Mouse (Mus musculus) embryonic facial prominence, embryonic 14.5 days (tissue): Measurements from ENCODE around the gene Lin7b. TPM values are rescaled to one million over a fixed set of nuclear protein-coding genes. Genes with fewer than 3 reads are reported as not detected.

Source experiments
- ATAC-seq: fragments of 200-750 bp; cut with Nextera tagmentation; 2 replicates; pipeline ENCODE4 v1.8.0; 2017; ENCODE audit warnings: low read depth, moderate number of reproducible peaks, moderate TSS enrichment
- DNase-seq: peaks from one replicate; pipeline ENCODE4 v3.0.0-alpha.2; 2015; ENCODE audit warnings: low spot score
- H3K27ac ChIP-seq: fragments of 300-500 bp; sonication (generic); replicated peaks from 2 replicates; pipeline ENCODE4 v1.5.1; 2014; ENCODE audit warnings: low read depth, mild to moderate bottlenecking, low read length, moderate library complexity
- H3K27me3 ChIP-seq: fragments of 300-500 bp; sonication (generic); replicated peaks from 2 replicates; pipeline ENCODE4 v1.6.1; 2014; ENCODE audit warnings: low read length; ENCODE audit not compliant: control insufficient read depth, insufficient read depth
- H3K36me3 ChIP-seq: fragments of 300-500 bp; sonication (generic); 2 replicates; pipeline ENCODE4 v1.6.1; 2014; ENCODE audit warnings: low read length, mixed read lengths; ENCODE audit not compliant: control insufficient read depth, insufficient read depth
- H3K4me1 ChIP-seq: fragments of 300-500 bp; sonication (generic); 2 replicates; pipeline ENCODE4 v1.6.1; 2014; ENCODE audit warnings: antibody characterized with exemption, low read length; ENCODE audit not compliant: control insufficient read depth, insufficient read depth
- H3K4me2 ChIP-seq: fragments of 300-500 bp; sonication (generic); 2 replicates; pipeline ENCODE4 v1.6.1; 2014; ENCODE audit warnings: low read depth, mild to moderate bottlenecking, low read length, moderate library complexity, mixed read lengths
- H3K4me3 ChIP-seq: fragments of 300-500 bp; sonication (generic); 2 replicates; pipeline ENCODE4 v1.5.1; 2014; ENCODE audit warnings: low read depth, mild to moderate bottlenecking, low read length
- H3K9ac ChIP-seq: fragments of 300-500 bp; sonication (generic); 2 replicates; pipeline ENCODE4 v1.6.1; 2014; ENCODE audit warnings: low read depth, mild to moderate bottlenecking, low read length, moderate library complexity, mixed read lengths
- H3K9me3 ChIP-seq: fragments of 300-500 bp; sonication (generic); 2 replicates; pipeline ENCODE4 v1.6.1; 2016; ENCODE audit warnings: low read length; ENCODE audit not compliant: control insufficient read depth
- WGBS: fragments of 180-500 bp; shearing (Covaris S2); extraction: QIAGEN DNeasy Blood & Tissue Kit; methylation state at CpG from one replicate; pipeline ENCODE4 v1.1.7; 2014; 5-methylcytosine and 5-hydroxymethylcytosine counted together
- polyA plus RNA-seq: library from polyadenylated mRNA; unstranded; fragments of >200 nt; fragmentation: Nextera tagmentation; extraction: Ambion mirVana; gene quantifications from 2 replicates; pipeline ENCODE4 v1.2.1, GENCODE M21; 2014

Lin7b gene
- polyA plus RNA-seq, 1 experiment from 2014 or later, result 2.4 TPM

DNA sequence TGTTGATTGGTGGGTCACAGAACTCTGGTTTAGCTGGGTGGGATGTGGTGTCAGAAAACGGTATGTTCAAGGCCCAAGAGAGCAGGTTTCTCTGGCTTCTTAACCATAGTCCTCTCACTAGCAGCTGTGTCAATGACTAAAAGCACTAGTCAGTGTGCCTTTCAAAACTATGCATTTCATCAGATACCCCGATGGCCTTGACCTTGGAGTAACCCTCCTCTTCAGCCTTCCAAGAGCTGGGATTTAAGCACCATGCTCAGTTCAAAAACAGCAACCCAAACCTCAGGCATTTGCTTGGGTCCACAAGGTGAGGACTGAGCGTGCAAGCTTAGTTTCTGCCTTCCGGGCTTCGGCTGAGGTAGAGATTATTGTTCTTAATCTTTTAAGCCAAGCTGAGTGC is 2.0 kb upstream of the Lin7b start:
- WGBS, result 90% methylated on average over 5 of the region's 5 CpGs
- H3K4me2 ChIP-seq, result no peak overlapping the region
- DNase-seq (no peak), ATAC-seq (no peak)
- peaks cover 13% of the 10 kb centered on the region for H3K27me3 ChIP-seq
- peaks cover 48% of the 10 kb centered on the region for H3K36me3 ChIP-seq
- no peak overlapping the region for H3K4me3 ChIP-seq
- H3K9me3 ChIP-seq, result no peaks in the 10 kb centered on the region
- no peak overlapping the region for H3K9ac ChIP-seq
- H3K4me1 ChIP-seq, result 0 out of 2 replicates have a peak, but pooled peaks cover 3% of the 10 kb centered on the region
- H3K27ac ChIP-seq, result no peak overlapping the region

DNA sequence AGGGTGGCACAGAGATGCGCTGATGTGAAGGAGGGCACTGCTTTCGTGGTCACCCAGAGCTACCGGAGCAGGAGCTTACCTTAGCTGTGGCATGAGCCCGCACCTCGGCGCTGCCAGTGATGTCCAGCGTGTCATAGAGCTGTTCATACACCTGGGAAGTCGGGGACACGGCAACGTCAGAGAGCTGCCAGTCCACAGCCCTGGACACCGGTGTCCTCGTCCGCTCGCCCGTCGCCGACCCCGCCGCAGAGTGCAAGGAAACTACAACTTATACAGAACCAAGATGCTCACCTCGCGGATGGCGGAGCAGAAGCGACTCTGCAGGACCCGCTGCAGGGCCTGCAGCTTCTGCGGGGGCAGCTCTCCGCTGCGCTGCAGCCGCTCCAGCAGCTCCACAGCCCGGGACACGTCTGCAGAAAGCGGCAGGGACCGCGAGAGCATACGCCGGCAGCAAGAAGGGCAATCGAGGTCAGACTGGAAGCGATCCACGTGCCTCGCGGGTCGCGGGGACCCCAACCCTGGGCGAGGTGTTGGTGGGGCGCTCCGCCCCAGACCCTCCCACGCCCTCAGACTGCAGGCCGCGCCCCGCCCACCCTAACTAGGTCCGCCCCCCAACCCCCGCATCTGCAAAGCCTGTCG is 428 bp downstream of the Lin7b start:
- Histone ChIP-seq H3K36me3 (peaks cover 25% of the 10 kb centered on the region), H3K27ac (no peak overlapping the region), H3K4me1 (peaks cover 9% of the 10 kb centered on the region; the same call in 1 of the 2 replicates), H3K9ac (peak overlapping the region; percentile 56), H3K4me2 (peak overlapping the region; percentile 97), H3K4me3 (peak overlapping the region; percentile 54), H3K27me3 (peaks cover 23% of the 10 kb centered on the region), H3K9me3 (no peaks in the 10 kb centered on the region)
- WGBS, result 14% methylated on average over 37 of the region's 52 CpGs
- no peak for DNase-seq
- 0 out of 2 replicates have a peak, but pooled peaks have one; percentile 1 for ATAC-seq

DNA sequence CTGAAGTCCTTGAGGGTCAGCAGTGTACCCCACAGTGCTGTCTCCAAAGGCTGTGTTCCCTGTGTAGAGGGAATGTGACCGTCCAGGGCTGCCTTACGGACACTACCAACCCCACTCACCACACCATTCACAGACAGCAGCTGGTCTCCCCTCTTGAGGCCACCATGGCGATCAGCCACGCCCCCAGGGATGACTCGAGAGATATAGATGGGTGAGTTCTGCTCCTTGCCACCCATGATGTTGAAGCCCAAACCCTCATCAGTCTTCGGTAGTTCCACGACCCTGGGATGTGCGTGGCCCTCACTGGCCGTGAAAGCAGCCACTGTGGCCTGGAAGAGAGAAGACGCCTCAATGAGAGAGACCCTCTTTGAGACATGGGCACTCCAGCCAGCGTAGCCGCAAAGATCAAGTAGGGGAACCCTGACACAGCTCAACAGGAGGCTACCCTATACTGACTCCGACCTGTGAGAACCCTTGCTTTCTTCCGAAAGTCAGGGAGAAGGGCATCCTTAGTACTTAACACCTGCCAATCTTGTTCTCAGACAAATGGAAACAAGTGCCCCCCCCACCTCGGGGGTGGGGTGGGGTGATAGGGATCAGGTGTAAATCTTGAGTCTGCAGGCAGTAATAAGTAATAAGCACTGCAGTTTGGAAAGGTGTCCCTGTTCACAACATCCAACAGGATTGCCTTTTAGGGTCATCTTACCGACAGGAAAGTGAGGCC is 1.2 kb downstream of the Lin7b start:
- peaks cover 25% of the 10 kb centered on the region for H3K27me3 ChIP-seq
- H3K36me3 ChIP-seq, result peaks cover 19% of the 10 kb centered on the region
- peak overlapping the region; percentile 54; the same call in 1 of the 2 replicates for H3K4me3 ChIP-seq
- no peak overlapping the region for H3K9ac ChIP-seq
- H3K4me2 ChIP-seq, result no peak overlapping the region
- no peak for DNase-seq
- H3K4me1 ChIP-seq, result peaks cover 9% of the 10 kb centered on the region; the same call in 1 of the 2 replicates
- 72% methylated on average over 16 of the region's 16 CpGs for WGBS
- no peak overlapping the region for H3K27ac ChIP-seq
- no peak for ATAC-seq
- H3K9me3 ChIP-seq, result no peaks in the 10 kb centered on the region

DNA sequence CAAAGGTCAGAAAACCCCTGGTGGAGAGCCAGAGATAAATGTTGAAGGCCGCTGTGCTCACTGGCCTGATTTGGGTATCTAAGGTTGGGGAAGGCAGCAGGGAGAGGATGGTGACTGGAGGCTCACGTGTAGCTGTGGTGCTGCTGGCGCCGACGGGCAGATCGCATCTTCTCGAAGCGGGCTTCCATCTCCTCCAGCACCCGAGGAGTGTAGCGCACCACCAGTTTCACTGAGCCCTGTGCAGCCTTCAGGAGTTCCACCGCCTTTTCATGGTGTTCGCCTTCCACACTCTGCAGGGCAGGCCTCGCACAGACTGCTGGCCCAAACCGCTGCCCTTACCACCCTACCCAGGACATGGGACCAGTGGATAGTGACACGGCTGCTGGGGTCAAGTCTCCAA is 2.2 kb downstream of the Lin7b start:
- WGBS, result 71% methylated on average over 7 of the region's 15 CpGs
- Histone ChIP-seq H3K36me3 (peaks cover 10% of the 10 kb centered on the region), H3K27ac (no peak overlapping the region), H3K9me3 (no peaks in the 10 kb centered on the region), H3K4me3 (peak overlapping the region; percentile 68; the same call in 1 of the 2 replicates), H3K9ac (peak overlapping the region; percentile 64; the same call in 1 of the 2 replicates), H3K4me2 (peak overlapping the region; percentile 97), H3K4me1 (peaks cover 9% of the 10 kb centered on the region; the same call in 1 of the 2 replicates), H3K27me3 (peaks cover 35% of the 10 kb centered on the region)
- no peak for DNase-seq
- no peak for ATAC-seq

DNA sequence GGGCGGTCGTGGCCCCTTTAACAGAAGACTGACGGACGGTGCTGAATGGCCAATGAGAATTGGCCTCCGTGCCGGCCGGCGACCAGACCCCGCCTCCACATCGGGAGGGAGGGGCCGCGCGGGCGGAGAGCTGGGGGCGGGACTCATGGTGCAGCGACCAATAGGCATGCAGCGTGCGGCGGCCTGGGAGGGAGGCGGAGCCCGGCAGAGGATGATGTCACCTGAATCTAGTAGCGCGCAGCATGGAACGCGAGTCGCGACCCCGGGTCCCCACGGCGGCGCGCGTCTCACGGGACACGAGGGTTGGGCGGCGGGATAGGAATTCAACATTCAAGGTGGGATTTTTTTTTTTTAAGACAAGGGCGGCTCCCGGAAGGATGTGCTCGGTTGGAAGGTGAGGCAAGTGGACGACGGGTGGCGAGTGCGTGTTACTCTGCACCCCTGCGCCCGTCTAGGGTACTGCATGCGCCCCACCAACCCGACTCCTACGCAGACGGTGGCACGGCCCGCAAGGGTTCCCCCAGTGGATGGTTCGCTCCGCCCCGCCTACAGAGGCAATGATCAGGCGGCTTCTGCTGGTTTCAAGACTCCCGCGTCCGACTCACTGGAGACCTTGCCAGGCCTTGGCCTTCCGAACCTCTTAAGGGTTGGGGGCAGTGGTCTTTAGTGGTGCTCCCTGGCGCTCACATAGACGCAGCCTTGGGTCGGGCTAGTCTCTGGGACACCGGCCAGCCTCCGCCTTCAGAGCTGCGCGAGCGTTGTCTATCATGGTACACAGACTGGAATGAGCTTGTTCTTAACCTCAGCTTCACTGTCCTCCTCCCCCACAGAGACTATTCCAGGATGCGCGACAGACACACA is 3.1 kb downstream of the Lin7b start:
- Histone ChIP-seq H3K27ac (0 out of 2 replicates have a peak overlapping the region, but pooled peaks have one; percentile 39), H3K9ac (peak overlapping the region; percentile 68), H3K27me3 (peaks cover 45% of the 10 kb centered on the region), H3K4me3 (peak overlapping the region; percentile 68), H3K36me3 (0 out of 2 replicates have a peak, but pooled peaks cover under 1% of the 10 kb centered on the region), H3K4me2 (peak overlapping the region; percentile 97), H3K9me3 (no peaks in the 10 kb centered on the region), H3K4me1 (peaks cover 9% of the 10 kb centered on the region; the same call in 1 of the 2 replicates)
- WGBS, result 1% methylated on average over 57 of the region's 70 CpGs
- ATAC-seq (peak; percentile 85), DNase-seq (peak; percentile 96)

DNA sequence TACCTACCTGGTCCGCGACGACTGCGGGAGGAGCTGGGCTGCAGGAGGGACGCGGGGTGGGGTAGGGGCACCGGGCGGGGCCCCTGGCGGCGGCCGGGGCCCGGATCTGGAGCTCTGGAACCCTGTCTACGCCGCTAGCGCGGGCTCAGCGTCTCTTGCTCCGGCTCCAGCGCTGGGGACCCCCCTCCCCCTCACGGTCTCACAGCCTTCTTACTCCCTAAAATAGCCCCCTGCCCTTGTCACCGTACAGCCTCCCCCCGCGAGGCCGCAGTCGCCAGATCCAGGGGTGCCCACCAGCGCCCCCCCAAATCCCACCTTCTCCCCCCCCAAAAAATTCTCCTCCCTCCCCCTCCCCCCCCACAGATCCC is 3.7 kb downstream of the Lin7b start, which contains the start of gene Ppfia3:
TSS of gene Ppfia3 (minus strand) at position 368 of the 368 bp plus-strand sequence.
- ATAC-seq (peak; percentile 13), DNase-seq (no peak)
- Histone ChIP-seq H3K9ac (peak within 1 kb of the TSS; percentile 68), H3K4me1 (peaks cover 13% of the 10 kb centered on the region; the same call in 1 of the 2 replicates), H3K36me3 (no peaks in the 10 kb centered on the region), H3K4me3 (peak within 1 kb of the TSS; percentile 68), H3K27ac (0 out of 2 replicates have a peak within 1 kb of the TSS, but pooled peaks have one; percentile 39), H3K27me3 (peaks cover 51% of the 10 kb centered on the region), H3K4me2 (peak within 1 kb of the TSS; percentile 97), H3K9me3 (no peaks in the 10 kb centered on the region)
- WGBS, result no CpG with 5 or more reads among the region's 26 CpGs

DNA sequence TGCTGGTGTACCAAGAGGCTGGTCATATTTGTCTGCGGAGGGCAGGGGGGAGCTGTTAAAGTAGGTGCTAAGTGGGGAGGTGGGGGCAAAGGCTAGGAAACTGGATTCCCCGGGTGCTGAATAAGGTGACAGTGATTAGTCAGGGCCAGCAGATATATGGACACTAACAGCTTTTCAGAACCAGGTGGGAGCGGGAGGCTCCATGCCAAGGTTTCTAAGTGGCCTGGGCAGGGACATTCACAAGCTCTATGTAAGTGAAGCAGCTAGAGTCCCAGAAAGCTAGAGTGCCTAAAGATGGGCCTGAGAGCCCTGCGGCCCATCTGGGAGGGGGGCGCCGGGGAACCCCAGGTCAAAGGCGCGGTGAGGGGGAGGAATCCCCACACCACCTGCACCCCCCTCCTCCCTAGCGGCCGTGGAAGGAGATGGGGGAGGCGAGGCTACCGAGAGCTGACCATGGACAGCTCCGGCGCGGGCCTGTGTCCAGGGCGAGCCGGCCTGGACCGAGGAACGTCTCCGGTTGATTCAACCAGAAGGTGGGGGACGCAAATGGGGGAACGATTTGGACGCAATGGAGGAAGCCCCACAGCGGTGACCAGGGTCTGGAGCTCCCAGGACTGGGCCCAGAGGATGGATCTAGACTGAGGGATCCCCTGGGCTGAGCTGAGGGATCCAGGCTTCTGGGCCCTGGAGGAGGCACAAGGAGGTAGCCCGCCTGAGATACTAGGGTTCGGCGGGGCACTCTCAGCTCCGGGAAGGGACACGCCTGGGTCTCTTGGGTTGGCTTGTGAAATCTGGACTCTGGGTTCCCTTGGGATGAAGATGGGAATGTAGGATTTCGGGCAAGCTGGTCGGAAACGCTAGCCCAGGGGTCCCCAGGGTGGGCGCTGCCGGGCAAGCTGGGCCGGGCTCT is 4.4 kb downstream of the Lin7b start:
- Histone ChIP-seq H3K4me1 (peaks cover 17% of the 10 kb centered on the region; the same call in 1 of the 2 replicates), H3K4me3 (peak overlapping the region; percentile 68), H3K27me3 (peaks cover 52% of the 10 kb centered on the region), H3K9ac (peak overlapping the region; percentile 68), H3K27ac (no peak overlapping the region), H3K4me2 (peak overlapping the region; percentile 97), H3K36me3 (no peaks in the 10 kb centered on the region), H3K9me3 (no peaks in the 10 kb centered on the region)
- WGBS, result 5% methylated on average over 27 of the region's 35 CpGs
- ATAC-seq (no peak), DNase-seq (peak; percentile 32)
